Mouse (Mus musculus): Measurements from ENCODE around the gene Mpc1.
A peak's percentile ranks its signal among the peaks of the same experiment; 100 is the strongest.

Gene Mpc1

DNA sequence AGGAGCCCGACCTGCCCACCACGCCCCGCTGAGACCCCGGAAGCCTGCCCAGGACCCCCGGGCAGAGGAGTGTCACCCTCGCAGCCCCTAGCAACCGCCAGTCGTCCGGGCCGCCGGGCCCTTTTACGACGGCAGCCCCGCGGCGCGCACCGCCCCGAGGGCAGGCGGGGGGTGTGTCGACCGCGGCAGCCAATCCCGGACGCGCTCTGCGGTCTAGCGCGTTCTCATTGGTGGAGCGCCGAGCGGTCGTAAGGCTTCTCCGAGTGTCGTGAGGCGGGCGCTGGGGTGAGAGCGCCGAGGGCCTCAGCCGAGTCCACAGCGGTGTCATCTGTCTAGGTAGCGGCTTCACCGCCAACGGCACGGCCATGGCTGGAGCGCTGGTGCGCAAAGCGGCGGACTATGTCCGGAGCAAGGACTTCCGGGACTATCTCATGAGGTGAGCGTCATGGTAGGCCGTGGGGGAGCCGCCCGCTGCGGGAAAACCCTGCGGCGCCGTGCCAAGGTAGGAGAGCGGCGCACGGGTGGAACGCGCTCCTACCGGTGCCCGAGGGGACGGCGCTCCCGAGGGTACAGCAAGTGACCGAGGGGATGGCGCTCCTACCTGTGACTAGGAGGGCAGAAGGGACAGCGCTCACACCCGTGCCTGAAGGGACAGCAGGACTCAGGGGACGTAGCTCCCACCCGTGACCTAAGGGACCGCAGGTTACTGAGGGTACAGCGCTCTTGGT, 986 bp downstream of the Mpc1 start:
- peak; percentile 100 for DNase-seq

DNA sequence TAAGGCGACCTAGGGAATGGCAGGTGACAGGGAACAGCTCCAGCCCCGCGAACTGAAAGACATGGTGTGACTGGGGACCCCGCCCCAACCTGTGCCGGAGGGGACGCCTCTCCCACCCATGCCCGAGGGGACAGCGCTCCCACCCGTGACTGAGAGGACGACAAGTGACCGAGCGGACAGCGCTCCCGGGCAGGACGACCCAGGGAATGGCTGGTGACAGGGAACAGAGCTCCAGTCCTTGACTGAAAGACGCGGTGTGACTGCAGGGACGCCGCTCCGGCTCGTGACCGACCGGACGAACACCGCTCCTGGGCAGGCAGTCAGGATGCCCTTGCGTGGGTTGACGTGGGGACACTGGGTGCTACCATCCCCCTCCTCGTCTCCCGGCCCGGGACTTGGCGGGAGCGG, 1.6 kb downstream of the Mpc1 start:
- DNase-seq: peak; percentile 97

DNA sequence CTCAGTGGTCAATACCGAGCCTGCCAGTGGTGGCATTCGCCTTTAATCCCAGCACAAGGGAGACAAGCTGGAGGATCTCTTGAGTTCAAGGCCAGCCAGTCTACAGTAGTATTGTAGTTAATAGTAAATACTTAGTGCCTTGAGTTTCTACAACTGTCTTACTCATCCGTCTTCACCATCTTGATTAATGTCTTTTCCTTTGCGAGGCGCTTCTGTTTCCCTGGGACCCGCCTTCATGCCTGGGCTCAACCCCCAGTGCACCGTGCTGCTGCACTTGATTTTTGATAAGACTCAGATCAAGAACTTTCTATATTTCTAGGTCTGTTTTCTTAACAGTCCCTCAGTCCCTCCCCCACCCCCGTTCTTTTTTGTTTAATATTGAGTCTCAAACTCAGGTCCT, 2.4 kb downstream of the Mpc1 start:
- no peak for DNase-seq

DNA sequence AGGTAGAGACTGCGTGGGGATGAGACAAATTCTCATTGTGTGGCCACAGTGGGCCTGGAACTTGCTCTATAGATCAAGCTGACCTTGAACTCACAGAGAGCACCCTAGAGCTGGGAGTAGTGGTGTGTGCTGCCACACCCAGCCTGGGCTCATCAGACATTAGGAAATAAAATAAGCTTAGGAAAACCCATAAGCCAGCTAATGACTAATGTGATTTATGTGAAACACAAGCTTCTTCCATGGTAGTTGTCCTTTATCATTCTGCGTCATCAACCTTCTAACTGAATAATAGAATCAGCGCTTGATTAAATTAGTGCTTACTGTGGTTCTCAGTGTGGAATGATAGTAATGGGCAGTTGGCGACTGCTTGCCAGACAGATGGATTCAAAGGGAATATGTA, 4.3 kb downstream of the Mpc1 start:
- DNase-seq: no peak

DNA sequence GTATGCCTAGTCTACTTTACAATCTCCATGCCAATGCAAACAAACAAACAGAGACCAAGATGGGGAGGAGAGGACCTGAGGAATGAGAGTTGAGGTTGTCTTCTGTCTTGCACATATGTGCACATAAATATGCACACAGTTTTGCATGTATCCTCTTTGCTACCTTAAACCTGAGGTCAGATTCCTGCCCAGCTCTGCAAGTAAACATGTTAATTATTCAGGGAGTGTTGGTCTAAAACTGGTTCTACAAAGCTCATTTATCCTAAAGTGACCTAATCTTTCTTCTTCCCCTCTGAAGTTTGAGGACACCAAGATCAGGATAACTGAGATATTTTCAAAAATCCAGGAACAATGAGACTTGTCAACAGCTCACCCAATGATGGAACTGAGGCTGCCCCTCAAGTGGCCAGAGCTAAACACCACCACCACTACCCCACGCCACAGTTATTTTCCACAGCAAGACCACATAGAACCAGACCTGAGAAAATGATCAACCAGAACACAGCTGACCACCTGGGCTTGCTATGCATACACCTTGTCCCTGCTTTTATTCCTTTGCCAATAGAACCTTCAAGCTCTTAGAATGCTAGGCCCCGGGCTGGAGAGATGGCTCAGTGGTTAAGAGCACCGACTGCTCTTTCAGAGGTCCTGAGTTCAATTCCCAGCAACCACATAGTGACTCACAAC, 7.4 kb downstream of the Mpc1 start:
- DNase-seq: no peak

DNA sequence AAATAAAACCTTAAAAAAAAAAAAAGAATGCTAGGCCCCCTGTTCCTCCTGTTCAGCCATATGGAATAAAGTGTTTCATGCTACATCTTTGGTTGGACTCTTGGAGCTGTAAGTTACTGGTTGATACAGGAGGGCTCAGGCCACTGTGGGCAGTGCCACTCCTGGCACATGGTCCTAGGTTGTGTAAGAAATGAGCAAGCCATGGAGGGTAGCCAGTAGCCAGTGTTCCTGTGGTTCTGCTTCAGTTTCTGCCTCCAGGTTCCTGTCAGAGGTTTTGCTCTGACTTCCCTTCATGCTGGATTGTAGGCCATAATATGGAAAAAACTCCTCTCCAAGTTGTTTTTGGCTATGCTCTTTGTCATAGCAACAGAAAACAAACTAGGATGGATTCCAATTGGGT, 8.0 kb downstream of the Mpc1 start:
- DNase-seq: no peak

DNA sequence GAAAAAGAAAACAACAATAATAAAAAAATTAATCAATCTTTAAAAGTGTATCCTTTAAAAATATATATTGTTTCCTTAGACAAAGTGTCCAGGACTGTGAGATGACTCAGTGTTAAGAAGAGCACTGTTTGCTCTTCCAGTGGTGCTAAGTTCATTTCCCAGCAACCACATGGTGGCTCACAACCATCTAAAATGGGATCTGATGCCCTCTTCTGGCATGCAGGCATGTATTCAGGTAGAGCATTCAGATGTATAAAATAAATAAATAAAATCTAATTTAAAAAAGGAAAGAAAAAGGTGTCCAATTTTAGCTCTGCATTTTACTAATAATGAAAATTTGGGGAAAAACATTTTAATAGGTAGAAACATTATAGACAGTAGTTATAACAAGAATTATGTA, 13.1 kb downstream of the Mpc1 start:
- DNase-seq: no peak

DNA sequence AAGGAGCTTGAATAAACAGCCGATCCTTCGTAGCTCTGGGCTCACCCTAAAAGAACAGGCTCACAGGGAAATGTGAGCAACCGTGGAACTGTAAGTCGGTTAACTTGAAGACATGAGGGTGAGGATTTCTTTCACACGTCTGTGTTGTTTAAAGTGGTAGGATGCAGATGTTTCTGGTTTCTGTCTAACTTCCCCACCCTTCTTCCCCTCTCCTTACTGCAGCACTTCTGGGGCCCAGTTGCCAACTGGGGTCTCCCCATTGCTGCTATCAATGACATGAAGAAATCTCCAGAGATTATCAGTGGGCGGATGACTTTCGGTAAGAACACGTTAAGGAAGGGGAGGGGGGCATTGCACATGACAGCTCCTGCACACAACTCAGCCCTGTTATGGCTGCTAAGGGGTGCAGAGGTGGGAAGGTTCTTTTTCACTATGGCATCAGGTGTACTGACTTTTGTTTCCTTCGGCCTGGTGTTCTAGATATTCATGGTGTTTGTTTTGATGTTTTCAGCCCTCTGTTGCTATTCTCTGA, 13.7 kb downstream of the Mpc1 start:
- peak; percentile 71 for DNase-seq

DNA sequence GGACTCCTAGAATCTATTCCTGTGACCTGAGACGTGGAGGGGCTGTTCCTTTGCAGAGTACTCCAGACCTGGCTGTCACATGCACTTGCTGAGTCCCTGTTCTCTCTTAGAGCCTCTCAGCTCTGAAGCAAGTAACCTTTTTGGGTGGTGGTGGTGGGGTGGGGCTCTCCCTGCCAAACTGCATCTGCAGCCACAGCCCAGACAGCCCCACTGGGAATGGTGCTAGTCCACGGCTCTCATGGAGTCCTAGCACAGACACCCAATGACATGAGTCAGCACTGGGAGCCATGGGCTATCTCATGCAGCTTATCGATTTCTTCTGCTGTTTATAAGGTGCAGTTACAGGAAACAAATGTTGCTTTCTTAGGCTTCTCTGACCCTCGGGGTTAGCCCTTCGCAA, 15.0 kb downstream of the Mpc1 start:
- DNase-seq: peak; percentile 61

DNA sequence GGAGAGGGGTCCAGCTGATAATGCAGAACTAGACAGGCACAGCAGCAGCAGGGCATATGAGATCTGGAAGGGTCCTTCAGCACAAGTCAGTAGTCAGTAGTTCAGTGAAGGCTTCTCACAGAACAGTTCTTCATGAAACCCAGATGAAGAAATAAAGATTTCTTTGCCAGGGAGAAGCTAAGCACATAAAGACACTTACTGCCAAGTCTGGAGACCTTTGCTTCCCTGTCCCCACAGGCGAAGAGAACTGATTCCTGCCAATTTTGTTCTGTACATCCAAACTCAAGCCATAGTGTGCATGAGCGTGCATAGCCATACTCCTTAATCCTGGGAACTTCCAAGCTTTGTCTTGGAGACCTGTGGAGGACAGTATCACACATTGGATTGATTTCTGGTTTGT, 15.6 kb downstream of the Mpc1 start:
- DNase-seq: peak; percentile 59

DNA sequence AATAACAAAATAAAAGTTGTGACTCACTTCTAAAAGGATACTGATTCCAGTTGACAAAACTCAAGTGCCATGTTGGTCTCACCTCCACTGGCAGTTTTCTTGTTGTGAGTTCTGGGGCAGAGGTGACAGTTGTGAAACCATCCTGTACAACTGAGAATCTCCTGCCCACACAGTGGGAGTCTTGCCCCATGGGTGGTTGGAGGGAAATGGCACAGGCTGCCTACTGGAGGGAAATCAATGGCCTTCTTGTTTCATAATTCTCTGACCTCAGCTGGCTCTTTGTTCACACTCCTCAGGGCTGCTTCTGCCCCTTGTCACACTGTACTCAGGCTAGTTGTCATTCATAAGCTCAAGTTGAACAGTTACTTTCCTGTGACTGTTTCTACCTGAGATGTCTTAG, 16.8 kb downstream of the Mpc1 start:
- peak; percentile 72 for DNase-seq

DNA sequence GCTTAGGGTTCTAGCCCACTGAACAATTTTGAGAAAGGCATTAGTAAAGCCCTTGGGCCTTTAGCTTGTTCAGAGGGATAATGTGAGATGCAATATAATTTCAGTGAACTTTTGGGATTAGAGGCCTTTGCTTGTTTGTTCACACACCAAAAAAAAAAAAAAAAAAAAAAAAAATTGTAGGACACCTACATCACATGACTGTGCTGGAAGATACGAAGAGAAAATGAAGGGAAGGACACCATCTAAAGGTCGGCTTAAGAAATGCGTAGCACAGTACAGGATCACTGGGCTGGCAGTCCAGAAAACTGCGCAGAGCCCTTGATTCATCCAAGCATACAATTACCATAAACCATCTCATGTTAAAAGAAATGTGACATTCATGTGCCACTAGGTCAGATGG, 18.8 kb downstream of the Mpc1 start:
- DNase-seq: peak; percentile 31

DNA sequence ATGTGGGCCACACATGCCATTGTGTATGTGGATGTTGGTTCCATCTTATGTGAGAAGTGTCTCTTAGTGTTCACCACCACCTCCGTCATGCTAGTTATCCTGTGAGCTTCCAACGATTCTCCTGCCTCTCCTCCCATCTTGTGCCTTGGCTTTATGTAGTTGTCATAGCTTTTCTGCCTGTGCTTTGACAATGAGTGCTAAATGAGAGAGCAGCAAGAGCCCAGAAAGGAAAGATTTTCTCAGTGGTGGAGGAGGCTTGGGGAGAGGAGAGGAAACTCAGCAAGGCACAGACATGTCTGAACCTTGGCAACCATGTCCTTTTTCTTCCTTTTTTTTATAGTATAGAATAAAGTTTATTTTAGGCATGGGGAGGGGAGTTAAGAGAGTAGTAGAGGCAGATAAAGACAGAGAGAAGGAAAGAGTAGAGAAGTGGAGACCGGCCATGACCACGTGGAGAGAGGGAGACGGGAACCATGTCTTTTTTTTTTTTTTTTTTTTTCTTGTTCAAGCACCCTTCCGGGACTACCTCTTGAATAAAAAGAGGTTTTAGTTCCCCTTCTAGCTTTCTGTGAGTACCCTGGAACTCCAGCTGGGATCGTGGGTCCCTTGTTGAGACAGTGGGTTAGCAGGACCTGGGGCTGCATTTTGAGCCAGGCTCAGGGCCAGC, 20.2 kb downstream of the Mpc1 start:
- DNase-seq: peak; percentile 71

DNA sequence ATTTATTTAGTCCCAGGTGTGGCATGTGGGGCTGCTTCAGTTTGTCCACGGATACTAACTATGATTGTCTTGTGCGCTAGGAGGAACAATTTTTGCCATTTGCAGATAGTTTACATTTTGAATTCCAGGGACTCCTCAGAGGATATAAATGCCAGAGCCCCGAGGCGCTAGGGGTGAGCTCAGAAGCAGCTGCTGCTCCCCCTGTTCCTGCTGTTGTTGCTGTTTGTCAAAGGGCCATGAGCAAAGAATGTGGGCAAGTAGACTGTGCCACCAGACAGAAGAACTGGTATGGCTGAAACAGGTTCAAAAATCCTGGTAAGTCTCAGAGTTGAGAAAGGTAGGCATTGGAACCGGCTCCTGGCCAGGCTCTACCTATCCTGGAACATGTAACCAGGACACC, 21.0 kb downstream of the Mpc1 start:
- DNase-seq: no peak

DNA sequence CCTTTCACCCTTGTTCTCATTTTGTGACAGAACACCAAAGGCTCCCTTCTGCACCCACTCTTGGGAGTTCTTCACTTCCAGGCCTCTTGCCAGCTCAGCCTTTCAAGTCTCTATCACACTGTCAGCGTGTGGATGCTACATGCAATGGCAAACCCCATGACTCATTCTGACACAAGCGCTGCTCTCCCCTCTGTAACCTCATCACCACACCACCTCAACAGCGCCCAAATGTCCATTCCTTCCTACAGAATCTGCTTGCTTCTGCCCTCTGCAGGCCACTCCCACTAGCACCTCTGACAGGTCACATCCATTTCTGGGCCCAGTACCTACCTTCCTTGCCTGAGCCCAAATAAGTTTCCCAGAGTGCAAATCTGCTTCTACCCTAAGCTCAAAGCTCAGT, 23.1 kb downstream of the Mpc1 start:
- DNase-seq: peak; percentile 86

DNA sequence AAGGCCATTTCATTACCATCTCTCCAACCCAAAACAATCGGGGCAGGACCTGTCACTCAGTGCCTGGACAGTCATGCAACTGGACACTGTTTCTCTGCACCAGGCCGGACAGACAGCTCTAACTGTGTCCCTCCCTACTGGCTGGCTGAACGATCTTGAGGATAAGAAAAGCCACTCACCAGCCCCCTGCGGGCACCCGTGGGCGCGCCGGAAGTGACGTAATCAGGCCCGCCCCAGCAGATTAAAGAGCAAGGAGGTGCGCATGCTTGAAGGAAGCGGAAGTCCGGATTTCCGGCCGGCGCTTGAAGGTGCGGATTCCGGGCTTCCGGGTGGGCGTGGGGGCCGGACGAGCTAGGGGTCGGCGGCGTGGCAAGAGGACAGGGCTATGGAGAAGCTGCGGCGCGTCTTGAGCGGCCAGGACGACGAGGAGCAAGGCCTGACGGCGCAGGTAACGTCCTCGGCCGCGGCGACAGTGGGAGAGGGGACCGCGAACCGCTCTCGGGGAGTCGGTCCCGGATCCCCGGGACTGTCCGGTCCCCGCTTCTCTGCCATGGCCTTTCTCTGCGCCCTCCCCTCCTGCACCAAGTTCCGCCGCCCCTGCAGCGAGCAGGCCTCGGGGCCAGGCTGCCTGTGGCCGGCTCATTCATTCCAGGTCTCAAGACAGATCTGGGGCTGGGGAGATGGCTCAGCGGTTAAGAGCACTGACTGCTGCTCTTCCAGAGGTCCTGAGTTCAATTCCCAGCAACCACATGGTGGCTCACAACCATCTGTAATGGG, 28.3 kb downstream of the Mpc1 start, which contains the start of gene Sft2d1:
Sft2d1 (plus strand) TSS at position 265 of the 777 bp plus-strand sequence.
- peak; percentile 100 for DNase-seq

DNA sequence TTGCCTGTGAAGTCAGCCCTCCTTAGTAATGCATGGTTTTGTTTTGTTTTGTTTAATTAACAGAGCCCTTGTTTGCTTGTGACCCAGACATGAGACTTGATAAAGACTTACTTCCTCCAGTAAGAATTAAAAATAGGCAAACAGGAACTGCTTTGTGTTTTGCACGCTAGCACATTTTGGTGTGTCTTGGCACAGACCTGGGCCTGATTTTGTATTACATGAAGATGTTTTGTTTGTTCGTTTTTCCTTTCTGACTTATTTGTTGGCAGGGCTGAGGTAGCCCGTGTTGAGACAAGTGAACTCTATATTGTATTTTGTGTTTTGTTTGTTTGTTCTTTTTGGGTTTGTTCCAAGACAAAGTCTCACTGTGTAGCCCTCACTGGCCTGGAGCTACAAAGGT, 29.0 kb downstream of the Mpc1 start:
- peak; percentile 91 for DNase-seq

DNA sequence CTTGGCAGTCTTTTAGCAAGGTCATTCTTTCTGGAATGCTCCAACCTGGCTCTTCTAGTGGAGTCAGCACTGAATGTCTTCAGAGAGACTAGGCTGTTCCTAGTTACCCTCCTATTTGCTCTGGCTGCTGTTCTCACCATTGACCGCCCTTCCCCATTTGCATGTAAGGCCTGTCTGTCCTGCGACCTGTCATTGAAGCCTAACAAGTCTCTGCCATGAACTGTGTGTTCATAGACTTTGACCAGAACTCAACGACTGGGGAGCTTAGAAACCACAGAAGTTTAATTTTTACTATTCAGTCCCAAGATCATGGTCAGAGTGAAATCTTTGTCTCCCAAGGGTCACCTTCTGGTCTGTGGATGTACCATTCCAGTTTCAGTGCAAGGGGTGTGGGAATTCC, 31.3 kb downstream of the Mpc1 start:
- DNase-seq: peak; percentile 63

DNA sequence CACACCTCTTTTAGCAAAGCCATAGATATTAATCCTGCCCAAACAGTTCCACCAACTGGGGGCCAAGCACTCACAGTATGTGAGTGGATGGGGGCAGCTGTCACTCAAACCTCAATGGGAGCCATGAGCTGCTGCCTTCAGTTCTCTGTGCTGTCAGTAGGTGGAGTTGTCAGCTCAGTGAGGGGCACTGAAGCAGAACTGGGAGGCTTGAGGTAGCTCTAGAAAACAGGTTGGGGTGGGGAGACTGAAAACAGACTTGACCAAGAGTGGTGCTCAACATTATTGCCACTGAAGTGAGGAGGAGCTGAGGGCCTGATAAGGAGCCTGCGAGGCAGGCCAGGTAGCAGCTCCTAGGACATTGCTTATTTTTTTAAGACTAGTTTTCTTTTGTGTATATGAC, 33.5 kb downstream of the Mpc1 start:
- peak; percentile 82 for DNase-seq

DNA sequence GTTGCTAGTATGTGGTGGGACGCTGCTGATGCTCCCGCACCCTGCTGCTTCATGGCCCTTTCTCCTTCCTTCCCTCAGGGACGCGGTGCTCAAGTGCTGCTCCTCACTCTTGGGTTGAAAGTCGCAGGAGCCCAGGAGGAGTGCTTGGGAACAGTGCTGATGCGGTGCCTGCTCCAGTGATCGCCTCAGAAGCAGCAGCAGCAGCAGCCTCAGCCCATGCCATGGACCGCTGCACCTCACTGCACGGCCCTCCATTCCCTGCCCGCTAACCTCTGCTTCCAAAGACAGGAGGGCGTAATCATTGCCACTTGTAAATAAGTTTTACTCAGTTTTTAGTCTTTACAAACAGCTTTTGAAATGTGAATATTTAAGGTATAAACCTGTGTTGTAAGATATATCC, 44.2 kb downstream of the Mpc1 start:
- DNase-seq: peak; percentile 16

DNA sequence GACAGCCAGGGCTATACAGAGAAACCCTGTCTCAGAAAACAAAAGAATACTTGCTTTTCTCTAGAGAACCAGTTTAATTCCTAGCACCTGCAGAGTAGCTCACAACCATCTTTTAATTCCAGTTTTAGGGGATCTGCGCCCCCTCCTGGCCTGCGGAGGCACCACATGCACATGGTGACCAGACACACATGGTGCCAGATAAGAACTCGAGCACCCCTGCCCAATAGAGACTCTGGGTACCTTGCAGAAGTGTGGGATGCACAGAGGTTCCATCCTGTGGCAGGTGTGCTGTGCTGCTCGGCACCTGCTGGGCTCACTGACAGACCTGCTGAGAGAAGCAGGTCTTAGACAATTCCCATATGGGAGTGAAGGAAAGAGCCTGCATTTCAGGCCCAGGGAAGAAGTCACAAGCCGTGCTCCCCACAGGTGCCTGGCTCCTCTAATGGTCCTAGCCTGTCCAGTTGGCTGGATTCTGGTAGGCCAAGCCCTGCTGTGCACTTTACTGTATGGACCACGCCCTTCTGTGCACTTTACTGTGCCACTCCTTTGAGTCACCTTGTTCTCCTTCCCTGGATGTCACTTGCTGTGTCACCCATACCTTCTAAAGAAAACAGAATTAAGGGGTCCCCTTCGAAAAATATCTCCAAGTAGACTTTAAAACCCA, 45.9 kb downstream of the Mpc1 start:
- peak; percentile 81 for DNase-seq

DNA sequence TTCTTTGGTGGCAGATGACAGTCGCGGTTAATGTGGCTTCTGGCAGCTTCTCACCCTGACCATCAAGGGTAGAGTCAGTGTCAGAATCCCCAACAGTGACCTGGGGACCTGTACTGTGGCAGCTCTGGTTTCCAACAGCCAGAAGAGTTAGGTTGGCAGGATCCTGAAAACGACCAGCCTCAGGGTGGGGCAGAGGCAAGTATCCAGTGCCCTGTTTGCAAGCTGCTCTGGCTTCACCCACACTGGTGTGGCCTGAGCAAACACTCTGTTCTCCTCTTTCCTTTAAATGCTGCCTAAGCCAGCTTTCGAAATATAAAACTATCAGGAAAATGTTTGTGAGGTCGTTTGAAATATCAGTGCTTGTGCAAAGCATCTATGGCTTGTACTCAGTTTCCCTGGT, 47.9 kb downstream of the Mpc1 start:
- peak; percentile 78 for DNase-seq
